Mouse (Mus musculus): ENCODE measurements at regions not wholly inside any gene's neighbourhood (a gene's known extent, or its start where the extent isn't known, plus 50 kb on each side); places are given as distances from the start of the nearest gene placed in this dataset.

DNA sequence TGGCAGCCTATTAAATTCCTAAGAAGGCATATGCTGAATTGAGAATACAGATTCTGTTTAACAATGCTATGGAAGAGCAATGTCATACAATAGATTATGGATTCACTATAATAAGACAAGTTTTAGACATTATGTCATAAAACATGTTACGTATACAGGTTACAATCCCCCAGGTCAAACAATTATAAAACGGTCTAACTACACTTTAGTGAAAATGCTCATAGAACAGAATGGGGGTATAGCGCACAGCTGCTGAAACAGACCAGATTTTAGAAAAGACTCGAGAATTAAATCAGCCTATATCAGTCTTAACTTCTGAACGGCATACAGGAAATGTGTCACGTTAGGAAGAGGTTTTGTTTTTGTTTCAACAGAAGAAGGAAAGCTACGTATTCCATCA lies 660.5 kb upstream of the Sel1l start:
- no peak for DNase-seq (ENCODE audit: low spot score)

DNA sequence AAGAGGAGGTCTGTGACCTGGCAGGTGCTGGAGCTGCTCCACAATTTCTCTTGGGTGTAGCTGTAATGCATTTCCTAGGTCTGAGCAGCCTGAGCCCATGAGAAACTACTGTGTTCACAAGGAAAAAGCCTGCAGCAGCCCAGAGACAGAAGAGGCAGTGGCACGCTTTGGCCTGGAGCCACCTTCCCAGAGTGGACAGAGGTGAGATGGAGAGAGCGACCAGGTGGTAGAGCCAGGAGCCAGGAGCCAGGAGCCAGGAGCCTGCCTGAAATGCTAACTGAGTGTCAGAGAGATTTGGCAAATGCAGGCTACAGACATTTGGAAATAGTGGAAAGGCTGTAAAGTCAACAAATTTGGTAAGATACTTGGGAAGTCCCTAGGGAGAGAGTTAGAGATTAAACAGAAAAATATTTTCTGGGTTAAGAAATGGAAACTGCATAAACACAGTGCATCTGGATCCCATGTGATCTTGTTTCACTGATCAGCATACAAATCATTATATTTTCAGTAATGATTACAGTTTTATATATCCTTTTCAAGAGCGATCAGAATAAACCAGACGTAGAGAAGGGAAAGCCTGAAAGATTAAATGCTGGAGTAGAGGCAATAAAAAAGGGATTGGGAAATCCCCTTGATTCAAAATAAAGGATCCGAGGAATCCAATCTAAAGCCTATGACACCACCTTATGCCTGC lies 660.0 kb upstream of the Sel1l start:
- no peak for DNase-seq (ENCODE audit: low spot score)

DNA sequence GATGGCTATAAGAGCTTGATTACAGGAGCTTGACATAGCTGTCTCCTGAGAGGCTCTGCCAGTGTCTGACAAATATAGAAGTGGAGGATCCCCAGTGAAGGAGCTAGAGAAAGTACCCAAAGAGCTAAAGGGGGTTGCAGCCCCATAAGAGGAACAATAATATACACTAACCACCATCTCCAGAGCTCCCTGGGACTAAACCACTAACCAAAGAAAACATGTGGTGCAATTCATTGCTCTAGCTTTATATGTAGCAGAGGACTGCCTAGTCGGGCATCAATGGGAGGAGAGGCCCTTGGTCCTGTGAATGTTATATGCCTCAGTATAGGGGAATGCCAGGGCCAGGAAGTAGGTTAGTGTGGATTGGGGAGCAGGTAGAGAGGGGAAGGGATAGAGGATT lies 635.0 kb upstream of the Sel1l start:
- no peak for DNase-seq (ENCODE audit: low spot score)

DNA sequence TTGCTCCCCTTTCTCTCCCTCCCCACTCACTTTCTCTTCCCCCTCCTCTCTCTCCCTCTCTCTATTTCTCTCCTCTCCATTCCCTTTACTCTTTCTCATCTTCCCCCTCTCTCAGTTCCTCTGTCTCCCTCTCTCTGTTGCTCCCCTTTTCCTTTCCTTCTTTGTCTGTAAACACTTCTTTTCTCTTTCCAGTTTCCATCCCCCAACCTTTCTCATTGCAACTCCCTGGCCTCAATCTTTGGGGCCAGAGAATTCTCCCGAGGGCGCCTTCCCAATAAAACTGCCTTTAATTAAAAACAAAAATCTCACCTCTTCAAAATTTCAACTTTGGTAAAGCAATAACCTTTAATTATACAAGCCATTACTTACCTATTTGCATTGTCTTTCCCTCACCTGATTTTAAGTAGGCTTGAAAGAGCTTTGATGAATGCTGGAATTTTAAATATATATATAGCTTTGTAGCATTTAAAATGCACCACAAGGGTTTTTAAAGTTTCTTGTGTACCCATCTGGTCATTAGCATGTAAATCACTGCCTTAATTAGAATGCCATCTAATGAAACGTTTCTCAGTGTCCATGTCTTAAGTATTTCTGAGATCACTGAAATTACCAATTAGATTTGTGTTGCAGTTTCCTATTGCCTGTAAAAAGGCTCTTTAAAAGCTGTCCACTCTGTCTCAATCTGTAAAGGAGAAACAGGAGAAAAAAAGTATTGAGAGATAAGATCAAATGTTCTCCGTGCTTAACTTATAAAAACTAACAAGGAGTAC lies 625.5 kb upstream of the Sel1l start:
- no peak for DNase-seq (ENCODE audit: low spot score)

DNA sequence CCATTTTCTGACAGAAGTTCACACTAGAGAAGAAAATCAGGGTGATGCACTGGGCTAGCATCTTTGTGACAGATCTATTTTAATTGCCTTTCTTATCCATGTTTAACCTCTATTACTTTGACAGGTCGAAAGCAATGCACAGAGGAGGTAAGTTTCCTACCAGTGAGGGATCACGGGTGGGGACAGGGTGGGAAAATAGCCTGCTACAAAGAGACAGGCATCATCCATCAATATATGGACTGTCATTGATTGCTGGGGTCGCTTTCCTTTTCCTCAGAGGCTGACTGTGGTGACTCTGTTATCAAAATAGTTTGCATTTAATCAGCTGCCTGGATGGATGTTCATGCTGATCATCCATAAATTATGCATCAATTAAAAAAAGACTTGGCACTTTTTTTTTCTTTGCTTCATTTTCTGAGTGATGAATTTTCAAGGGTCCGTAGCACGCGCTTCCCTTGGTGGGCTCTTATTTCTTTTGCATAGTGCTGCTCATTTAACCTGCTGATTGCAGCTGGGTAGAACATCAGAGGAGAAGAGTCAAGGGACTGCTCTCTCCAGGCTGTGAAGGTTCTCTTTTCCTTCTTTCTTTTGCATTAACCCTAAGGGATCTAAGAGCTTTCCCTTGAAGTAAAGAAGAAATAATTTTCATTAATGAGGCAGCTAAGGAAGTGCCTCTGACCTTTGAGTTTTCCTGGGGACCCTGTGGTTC lies 602.3 kb upstream of the Sel1l start:
- no peak for DNase-seq (ENCODE audit: low spot score)

DNA sequence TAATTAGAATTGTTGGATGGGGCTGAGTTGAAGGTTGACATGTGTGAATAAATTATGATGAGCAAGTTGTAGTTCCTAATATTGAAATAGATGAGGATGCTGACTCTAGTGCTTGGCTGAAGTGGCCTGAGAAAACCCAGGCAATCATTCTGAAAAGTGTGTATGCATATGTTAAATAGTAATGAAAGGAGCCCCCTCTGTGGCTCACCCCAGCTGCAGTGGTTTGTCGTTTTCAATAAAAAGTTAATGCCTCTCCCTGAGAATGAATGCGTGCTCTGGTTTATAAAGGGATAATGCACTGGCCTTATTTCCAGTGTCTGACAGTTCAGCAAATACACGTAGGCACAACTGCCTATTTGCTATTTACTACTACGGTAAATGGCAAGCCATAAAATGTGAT lies 569.5 kb upstream of the Sel1l start:
- DNase-seq (ENCODE audit: low spot score): no peak

DNA sequence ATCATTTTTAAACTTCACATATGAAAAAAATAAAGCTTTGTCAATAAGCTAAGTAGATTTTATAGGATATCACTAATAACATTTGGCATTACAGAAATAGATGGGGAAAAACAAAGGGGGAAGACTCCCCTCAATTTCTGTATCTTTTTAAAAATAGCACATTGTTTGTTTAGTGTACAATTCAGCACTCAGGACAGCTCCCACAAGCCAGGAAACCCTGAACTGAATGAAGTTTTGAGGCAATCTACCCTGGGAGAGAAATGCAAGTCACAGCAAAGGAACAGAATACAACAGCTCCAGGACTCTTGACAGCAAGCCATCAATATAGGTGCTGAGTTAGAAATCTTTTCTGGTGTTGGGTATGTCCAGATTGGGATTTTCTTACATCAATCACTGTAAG lies 556.5 kb upstream of the Sel1l start:
- no peak for DNase-seq (ENCODE audit: low spot score)

DNA sequence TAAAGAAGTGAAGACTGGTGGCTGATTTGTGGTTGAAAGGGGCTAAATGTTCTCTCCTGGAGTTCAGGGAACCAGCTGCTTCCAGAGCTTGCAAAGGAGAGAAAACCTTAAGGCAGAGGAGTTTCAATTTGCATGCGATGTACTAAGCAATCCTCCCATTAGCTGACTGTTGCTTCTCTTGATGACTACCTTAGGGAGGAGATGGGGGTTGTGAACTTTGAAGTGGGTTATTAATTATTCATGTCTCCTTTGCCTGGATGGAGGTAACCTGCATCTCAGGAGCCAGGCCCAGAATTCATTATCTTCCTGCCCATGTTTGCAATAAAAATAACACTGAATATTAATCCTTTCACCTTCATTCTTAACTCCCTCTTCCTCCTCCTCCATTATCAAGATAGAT lies 552.0 kb upstream of the Sel1l start:
- DNase-seq (ENCODE audit: low spot score): no peak

DNA sequence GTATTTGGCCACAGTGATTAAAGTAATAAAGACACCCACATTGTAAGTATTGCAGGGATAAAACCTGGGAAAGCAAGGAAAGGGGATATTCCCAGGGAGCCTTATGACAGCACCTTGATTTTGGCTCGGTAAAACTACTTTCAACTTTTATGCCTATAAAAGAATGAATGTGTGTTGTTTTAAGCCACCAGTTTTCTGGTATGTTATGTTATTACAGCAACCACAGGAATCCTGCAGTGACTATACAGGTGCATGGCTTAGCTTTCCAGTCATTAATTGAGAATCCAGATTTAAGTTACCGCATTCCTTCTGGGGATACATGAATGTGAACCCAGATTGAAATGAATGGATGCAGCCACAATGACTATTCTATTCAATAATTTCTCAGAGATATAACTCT lies 537.2 kb upstream of the Sel1l start:
- no peak for DNase-seq (ENCODE audit: low spot score)

DNA sequence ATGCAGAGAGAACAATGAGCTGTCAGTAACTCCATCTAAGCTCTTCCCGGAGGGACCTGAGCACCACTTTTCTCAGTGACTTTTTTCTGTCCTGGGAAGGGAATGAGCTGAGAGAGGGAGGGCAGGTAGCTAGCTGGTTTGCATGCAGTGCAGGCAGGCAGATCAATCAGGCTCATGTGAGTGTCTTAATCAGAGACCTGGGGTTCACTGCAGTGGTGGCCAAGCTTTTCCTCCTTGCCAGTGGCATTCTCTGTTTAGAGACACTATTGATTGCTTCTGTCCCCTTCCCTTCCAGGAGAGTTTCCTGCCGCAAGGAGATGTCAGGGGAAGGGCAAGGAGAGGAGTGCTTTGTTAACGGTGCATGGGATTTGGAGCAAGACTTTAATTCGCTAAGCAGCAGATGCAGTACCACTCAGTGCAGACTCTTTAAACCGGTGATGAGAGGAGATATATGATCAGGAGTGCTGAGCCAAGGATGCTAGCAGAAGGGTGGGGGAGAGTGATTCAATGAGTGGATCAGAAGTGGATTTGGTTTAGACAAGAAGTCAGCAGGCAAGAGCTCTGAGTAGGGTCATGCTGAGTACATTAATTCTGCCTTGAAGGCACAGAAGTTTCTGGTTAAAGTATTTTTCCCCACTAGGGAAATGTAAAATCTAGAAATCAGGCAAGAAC lies 535.4 kb upstream of the Sel1l start:
- no peak for DNase-seq (ENCODE audit: low spot score)

DNA sequence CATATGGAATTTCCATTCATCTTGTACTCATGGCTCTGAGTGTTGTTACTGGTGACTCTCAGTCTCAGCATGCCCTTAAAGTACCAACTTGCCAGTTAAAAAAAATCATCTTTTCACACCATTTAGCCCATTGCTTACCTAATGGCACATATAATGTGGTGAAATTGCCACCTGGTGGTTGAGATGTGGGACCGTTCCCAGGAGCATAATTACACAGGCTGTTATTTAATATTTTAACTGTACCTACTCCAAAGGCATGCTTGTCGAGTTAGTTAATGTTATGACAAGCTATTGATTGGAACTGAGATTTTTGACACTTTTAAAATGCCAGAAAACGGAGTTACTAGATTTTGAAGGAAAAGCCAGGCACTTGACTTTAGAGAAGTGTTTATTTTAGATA lies 530.2 kb upstream of the Sel1l start:
- DNase-seq (ENCODE audit: low spot score): no peak

DNA sequence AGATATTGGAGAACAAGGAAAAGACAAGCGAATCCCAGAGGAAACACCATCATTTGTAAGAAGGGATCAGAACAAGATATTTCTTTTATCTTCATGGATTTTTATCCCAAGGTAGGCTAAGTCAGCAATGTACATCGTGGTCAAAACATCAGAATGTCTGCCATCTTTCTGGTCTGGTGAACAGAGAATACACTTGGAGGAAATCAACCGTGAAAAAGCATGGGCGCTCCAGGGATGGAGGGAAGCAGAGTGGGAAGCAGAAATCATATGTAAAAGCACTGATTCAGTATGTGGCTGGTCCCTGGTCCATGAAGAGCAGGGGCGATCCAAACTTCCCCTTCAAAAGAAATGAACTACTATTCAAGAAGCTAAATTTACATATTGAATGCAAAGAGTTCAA lies 517.0 kb upstream of the Sel1l start:
- no peak for DNase-seq (ENCODE audit: low spot score)

DNA sequence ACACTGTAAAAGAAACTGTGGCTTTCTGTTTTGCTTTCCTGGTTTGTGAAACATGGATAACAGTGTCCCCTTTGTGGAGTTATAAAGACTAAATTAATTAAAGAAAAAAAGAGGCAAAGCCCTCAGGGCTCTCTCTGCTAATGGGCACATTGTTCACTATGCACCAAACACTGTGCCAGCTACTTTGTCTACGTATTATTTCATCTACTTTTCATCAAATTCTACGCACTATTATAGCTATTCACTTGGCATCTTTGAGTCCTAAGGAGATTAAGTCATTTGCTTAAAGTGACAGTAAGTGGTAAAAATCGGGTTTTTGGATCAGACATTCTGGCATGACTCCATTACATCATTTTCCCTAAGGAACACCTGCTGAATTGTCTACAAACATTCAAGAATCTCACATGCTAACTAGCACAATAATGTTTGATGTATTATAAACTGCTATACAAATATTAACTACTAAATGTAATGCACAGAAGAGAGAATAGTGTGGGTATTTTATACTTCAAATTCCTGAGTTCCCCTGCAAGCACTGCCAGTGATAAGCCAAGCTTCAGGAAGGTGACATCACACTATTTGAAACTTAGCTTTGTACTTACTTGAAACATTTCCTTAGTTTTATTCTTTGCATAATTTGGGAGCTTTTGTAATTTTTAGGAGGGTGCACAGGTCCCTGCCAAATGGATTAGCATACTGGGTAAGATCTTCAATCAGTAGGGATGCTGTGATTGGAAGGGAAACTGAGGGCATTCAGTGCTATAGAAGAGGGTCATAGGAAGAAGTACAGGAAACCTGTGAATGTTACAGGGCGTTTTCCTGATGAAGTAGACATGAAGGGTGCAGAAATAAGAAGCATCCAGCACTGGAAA lies 504.7 kb upstream of the Sel1l start:
- no peak for DNase-seq (ENCODE audit: low spot score)

DNA sequence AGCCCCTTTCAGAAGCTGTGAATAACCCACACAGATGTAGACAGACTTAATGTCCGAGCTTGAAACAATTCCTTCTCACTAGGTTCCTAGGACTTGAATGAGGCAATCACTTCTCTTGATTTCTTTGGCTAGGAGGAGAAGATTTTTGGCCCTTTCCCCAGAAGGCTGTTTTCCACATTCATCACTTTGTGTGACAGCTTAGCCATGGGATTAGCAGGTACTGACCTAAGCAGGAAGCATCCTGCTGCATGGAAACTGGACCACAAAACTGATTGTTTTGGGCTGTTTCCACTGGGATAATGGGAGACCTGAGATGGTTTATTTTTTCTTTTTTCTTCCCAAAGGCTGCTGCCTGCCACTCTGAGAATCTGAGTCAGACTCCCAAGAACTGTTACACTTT lies 469.3 kb upstream of the Sel1l start:
- no peak for DNase-seq (ENCODE audit: low spot score)

DNA sequence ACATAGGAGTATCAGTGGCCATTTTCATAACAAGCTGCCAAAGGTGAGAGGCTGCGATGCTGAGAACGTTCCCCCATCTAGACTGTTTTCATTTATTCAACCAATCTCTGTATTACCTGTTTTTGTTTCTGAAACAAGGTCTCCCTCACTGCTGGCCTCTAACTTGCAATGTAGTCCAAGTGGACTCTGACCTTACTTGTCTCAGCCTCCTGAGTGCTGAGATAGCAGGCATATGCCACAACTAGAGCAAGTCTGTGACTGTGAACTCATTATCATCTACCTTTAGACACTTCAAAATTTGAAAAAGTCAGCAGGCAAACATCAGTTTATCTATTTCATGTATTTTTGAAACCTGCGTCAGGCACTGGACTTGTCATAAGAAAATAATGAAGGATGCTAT lies 468.7 kb upstream of the Sel1l start:
- no peak for DNase-seq (ENCODE audit: low spot score)

DNA sequence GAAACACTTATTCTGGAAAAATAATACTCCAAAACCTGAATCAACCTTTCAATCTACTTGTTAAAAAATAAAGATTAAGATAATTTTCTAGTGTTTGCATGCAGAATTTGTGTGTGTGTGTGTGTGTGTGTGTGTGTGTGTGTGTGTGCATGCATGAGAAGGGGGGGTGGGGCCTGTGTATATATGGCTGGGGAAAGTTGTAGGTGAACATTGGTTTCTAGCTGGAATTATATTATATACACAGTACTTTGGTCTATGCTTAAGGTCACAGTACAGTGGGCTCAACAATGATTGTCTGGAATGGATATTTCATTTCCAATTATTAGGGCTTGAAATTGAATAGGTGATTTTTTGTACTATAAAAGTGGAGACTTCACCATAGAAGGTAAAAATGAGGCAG lies 467.3 kb upstream of the Sel1l start:
- DNase-seq (ENCODE audit: low spot score): no peak

DNA sequence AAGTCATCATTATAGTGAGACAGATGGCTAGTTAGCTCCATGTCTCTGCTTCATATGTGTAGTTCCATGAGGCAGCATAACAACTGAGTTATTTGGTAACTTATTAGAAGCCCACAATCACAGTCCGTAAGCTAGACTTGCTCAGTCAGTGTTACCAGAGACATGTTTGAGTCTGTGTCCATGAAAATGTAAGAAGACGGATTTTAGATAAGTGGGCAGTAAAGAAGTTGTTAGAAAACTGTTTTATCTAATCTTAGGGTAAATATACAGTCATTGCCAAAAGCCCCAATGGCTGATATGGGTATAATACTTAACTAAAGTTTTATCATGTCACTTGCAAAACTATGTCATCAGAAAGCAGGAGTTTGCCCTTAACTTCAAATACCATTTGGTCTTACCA lies 466.9 kb upstream of the Sel1l start:
- no peak for DNase-seq (ENCODE audit: low spot score)

DNA sequence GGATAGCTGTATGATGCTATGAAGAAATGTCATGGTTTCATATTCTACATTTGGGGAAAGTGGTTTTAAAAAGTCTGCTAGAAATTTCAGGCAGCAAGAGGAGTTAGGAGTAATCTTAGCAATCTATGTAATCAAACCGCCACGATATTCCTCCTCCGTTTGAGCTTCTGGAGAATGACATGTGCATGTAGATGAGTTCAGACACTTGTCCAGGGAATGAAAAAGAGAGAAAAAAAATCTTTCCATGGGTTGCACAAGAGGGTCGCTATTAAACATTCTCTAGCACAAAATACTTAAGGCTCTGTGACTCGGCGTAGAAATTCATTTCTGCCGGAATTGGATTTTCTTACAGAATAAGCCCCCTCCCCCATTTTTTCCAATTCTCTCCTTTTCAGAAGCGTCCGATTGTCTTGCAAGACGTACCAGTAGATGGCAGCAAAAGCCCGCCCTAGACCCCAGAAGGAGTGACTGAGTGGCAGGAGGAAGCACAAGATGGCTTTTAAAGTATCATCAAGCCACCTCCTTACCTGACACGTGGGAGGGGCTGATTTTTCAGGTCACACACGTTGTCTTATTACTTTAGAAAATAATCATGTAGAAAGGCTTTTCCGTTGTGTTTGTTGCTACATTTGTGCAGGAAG lies 454.1 kb upstream of the Sel1l start:
- peak; percentile 3 for DNase-seq (ENCODE audit: low spot score)

DNA sequence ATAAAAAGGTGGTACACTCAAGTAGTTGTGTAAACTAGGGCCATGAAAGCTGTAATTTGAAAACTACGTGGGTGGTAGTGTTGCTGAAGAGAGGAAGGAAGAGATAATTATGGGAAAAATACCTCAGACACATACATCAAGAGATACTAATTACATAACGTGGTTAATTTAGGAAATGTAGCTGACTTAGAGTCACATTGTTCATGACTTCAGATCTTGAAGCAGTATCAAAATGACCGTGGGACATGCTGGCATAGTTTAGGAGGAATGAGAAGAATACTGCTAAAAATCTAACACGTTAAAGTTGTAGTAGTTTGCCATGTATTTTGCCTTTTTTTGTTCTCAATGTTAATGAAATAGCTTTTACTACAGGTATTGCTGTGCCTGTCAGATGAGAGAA lies 445.9 kb upstream of the Sel1l start:
- no peak for DNase-seq (ENCODE audit: low spot score)

DNA sequence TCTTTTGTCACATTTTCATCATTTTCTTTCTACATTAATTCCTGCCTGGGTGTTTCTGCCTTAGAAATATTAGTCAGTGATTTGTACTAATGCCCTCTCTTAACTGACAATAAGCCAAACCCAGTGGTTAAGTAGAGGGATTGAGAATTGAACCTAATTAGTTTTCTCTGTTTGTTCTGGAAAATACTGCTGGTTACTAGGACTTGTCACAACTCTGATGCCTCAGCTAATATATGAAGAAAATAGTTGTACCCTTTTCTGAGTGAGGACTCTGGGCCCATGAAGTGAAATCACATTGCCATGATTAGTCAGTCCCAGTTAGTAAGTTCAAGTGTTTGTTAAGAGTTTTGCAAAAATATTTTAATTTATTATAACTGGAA lies 444.4 kb upstream of the Sel1l start:
- no peak for DNase-seq (ENCODE audit: low spot score)
